Mouse (Mus musculus) olfactory bulb, adult 2 months (tissue): Measurements from ENCODE around the gene Clp1.

Source experiments
- CTCF ChIP-seq: fragments of 200-500 bp; IDR thresholded peaks from 2 replicates; pipeline ENCODE4 v1.5.1; 2012; ENCODE audit warnings: low read depth, mild to moderate bottlenecking, low read length, moderate library complexity; ENCODE audit not compliant: insufficient read depth
- POLR2A ChIP-seq: fragments of 200-500 bp; IDR thresholded peaks from 2 replicates; pipeline ENCODE4 v1.6.1; 2012; ENCODE audit warnings: mild to moderate bottlenecking, low read depth, low read length, moderate library complexity; ENCODE audit not compliant: insufficient read depth

- TF ChIP-seq CTCF (no peak), POLR2A (no peak)
Observed at GRCm38 (mm10) chr2:84735346-84735920, 8.3 kb upstream of the Clp1 start.
